Mouse (Mus musculus): ENCODE data around the gene Gnb3.
A peak's percentile ranks its signal among the peaks of the same experiment; 100 is the strongest.
"Not testable (repeated sequence)": the region's sequence is repeated elsewhere in the genome, so short reads cannot be mapped to it uniquely, and the experiment has no call there.

Gnb3 gene

GRCm38 (mm10) chr6:124856916-124857839 is 17.1 kb upstream of the Gnb3 start, which contains the start of gene P3h3:
Gene P3h3, minus strand, starts transcription at chr6:124857752.
- DNase-seq = peak; percentile 86

GRCm38 (mm10) chr6:124856321-124856720 is 16.2 kb upstream of the Gnb3 start:
- DNase-seq = peak; percentile 57

GRCm38 (mm10) chr6:124854647-124855046 is 14.6 kb upstream of the Gnb3 start:
- no peak for DNase-seq

GRCm38 (mm10) chr6:124850535-124850934 is 10.5 kb upstream of the Gnb3 start:
- no peak for DNase-seq

GRCm38 (mm10) chr6:124847305-124847704 is 7.2 kb upstream of the Gnb3 start:
- DNase-seq = peak; percentile 91

GRCm38 (mm10) chr6:124839805-124840204 is 270 bp downstream of the Gnb3 start:
- no peak for DNase-seq

- no peak for DNase-seq
These were observed 3.7 kb downstream of the Gnb3 start for GRCm38 (mm10) chr6:124836411-124836810.

DNA sequence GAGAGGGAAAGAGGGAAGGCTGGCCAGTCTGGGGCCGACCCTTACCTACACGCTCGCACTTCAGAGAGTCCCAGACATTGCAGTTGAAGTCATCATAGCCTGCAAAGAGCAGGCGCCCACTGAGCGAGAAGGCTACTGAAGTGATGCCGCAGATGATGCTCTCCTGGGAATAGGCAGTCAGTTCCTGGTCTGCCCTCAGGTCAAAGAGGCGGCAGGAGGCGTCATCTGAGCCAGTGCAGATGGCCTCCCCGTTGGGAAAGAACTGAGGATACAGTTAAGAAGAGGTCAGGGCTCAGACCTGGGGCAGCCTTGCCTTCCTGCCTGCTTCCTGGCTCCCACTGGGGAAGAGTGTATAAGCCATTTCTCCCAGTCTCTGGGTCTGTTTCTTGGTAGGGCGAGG is 4.5 kb downstream of the Gnb3 start:
- no peak for DNase-seq

DNA sequence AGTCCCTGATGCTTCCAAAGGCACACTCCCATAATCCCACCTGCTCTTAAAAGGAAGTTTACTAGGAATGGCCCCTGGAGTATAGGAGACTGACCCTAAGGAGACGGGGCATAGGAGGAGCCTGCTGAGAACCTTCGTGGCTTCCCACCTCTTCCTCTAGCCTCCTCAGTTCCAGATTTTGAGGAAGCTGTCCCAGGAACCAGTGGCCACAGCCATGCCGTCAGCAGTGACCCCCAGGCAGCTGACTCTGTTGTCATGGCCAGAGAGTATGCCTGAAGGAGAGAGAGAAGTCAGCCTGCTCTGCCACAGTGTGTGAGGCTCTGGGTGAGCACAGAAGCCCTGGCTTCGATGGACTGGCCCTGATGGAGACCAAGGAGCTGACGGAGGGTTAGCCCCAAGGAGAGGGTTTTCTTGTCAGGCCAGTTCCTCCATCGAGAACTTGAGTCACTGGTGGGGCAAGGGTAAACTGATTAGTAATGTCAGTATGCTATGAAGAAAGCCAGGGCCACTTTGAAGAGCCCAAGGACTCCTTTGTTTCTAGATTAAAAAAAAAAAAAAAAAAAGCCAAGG is 5.5 kb downstream of the Gnb3 start:
- no peak for DNase-seq

GRCm38 (mm10) chr6:124831649-124832048 is 8.4 kb downstream of the Gnb3 start:
- DNase-seq = no peak

DNA sequence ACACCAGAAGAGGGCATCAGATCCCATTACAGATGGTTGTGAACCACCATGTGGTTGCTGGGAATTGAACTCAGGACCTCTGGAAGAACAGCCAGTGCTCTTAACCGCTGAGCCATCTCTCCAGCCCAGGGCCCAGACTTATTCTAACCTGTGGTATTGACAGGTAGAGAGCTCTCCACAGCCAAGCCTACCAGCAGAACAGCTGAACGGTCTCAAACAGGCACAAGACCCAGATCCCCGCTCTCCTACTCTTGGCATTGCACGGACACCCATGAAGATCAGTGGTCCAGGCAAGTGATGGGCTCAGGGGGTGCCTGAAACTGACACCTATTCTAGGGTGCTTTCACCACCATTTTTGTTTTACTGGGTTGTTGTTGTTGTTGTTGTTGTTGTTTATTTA is 8.9 kb downstream of the Gnb3 start:
- not testable (repeated sequence) for DNase-seq

- DNase-seq = peak; percentile 98
These were observed 10.0 kb downstream of the Gnb3 start for GRCm38 (mm10) chr6:124829799-124830700.

DNA sequence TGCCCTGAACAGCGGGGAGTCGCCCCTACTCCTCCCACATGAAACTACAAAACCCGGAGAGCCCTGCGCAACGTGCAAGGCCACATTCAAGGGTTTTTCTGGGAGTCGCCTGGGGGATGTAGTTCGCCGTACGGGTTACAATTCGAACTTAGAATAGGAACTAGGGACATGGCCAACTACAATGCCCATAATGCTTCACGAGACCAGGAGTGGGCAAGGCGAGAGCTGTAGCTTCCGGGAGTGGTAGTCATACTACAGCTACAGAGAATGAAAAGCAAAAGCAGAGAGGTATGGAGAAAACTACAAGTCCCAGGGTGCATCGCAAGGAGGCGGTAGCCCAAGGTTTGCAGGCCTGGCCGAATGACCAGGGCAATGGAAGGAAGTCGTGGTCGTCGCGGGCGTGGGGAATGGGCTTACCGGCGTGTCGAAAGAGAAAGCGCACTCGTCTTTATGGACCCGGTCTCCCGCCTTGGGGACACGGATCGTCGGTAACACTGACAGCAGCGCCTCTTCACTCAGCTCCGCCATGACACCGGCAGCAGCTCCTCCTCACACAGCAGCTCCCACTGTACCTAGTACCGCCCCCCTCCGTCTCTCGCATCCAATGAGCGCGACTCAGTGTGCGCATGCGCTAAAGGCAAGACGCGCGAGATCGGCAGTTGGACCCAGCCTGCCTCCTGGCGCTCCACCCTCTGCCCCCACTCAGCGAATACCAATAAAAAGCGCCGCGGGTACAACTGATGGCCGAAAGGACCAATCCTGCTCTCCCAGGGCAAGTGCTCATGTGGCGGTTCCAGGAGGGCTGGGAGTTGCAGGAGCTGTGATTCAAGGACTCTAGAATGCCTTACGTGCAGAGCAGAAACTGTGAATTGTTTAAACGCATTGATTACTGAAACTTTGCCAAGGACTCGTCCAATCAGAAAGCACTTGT is 10.9 kb downstream of the Gnb3 start, which contains the start of the genes Usp5 and Cdca3:
Usp5 (minus strand) TSS at position 617 of the 931 bp plus-strand sequence.
Cdca3 (plus strand) TSS at position 680 of the 931 bp plus-strand sequence.
- peak; percentile 100 for DNase-seq

GRCm38 (mm10) chr6:124828101-124828592 is 11.9 kb downstream of the Gnb3 start:
- DNase-seq = no peak

- DNase-seq = no peak
These were observed 18.0 kb downstream of the Gnb3 start for GRCm38 (mm10) chr6:124822049-124822448.

- DNase-seq = no peak
These were observed 19.2 kb downstream of the Gnb3 start for GRCm38 (mm10) chr6:124820891-124821290.

DNA sequence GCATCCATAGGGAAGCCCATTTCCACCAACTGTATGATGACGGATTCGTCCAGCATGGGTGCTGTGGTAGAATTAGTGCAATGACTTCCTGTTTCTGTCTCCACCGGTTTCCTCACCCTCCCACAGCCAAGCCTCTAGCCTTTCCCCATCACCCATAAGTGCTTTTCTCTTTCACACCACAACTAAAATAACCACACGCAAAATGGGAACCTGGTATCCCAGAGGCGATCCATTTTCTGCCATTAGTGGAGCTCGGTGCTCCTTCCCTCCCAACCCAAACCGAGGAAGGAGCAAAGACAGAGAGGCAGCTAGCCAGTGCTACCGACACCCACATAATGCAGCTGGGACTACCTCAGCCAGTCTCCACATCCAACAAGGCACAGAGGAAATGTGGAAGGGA is 22.1 kb downstream of the Gnb3 start:
- DNase-seq = no peak

DNA sequence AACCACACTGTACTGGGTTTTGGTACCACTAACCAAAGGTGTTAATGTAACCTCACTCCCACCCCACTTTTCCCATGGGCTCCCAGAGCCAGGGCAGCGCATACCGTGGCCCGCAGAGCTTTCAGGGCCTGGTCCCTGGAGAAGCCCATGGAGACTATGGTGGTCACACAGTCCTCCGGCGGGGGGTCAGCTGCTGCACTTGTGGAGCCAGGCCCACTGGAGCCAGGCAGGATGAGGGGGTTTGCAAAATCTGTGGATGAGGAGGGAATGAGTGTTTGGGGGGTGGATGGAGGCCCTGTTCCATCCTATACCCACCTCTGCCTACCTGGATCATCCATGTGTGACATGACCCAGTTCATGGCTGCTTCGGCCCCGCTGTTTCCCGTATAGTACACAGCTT is 22.5 kb downstream of the Gnb3 start:
- DNase-seq = no peak

GRCm38 (mm10) chr6:124817125-124817524 is 22.9 kb downstream of the Gnb3 start:
- no peak for DNase-seq

- no peak for DNase-seq
These were observed 23.5 kb downstream of the Gnb3 start for GRCm38 (mm10) chr6:124816611-124817010.

All from layer of hippocampus, adult 9-11 months (tissue).